8 mouse cellular contexts compared by ENCODE assay signal in the genomic region with DNA sequence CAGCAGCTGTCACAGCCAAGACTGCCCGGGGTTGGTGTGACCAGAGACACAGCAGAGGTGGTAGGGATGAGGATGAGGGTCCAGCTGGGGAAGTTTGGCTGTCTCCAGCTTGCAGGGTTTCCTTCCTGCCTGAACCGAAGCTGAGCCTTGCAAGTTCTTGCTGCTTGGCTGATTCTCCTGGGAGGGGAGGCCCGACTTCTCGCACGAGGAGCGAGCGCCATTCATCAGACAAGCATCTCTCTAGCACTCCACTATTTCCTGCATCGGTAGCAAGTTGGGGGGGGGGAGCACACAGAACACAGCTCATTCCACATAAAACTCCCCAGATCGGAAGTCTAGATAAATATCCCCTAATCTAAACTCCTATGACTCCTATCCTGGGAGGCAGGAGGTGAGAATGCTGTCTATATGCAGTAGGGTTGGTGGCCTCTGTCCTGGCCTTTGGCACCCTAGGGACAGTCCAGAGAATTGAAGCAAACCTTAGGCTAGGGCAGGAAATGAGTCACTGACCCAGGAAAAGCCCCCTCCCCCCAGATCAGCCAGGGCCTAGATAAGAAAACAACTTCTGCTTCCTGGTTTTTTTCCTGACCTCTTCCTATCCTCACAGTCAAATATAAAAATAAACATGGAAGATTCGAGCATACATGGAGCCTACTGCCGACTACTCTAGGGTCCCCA. TPM values are rescaled to one million over a fixed set of nuclear protein-coding genes. Genes with fewer than 3 reads are reported as not detected.
DNase-seq lines count a peak whose midpoint lies in the region; ATAC-seq and TF ChIP-seq lines count a peak whose summit lies in the region.

No protein-coding gene starts in this region.

- peak overlapping the region; percentile 60 for H3K4me3 ChIP-seq in bone marrow macrophage, adult 2 months (ENCODE audit: insufficient read depth, low read length)
- H3K4me3 ChIP-seq in heart, embryonic 10.5 days: peak overlapping the region; percentile 35
- no peak overlapping the region for H3K4me3 ChIP-seq in lung, postnatal 0 days (ENCODE audit: low read depth, low read length)
- H3K4me3 ChIP-seq in thymus, adult 2 months (ENCODE audit: control insufficient read depth, insufficient read depth, low read length): no peak overlapping the region

- peaks cover 20% of the 10 kb centered on the region; the same call in 1 of the 2 replicates for H3K36me3 ChIP-seq in heart, embryonic 10.5 days
- H3K36me3 ChIP-seq in lung, postnatal 0 days (ENCODE audit: insufficient read depth, low read length): no peaks in the 10 kb centered on the region
- H3K36me3 ChIP-seq in thymus, adult 2 months (ENCODE audit: control insufficient read depth, insufficient read depth, low read length): no peaks in the 10 kb centered on the region

- TF ChIP-seq EP300 in lung, postnatal 0 days (IDR thresholded peaks at IDR 0.05): peak; percentile 72; the same call in 1 of the 2 replicates

- peaks cover 26% of the 10 kb centered on the region for H3K4me1 ChIP-seq in bone marrow macrophage, adult 2 months (ENCODE audit: control insufficient read depth, insufficient read depth, low read length)
- H3K4me1 ChIP-seq in heart, embryonic 10.5 days: peaks cover 87% of the 10 kb centered on the region
- peaks cover 22% of the 10 kb centered on the region for H3K4me1 ChIP-seq in lung, postnatal 0 days (ENCODE audit: insufficient read depth, low read depth, low read length)
- peaks cover 74% of the 10 kb centered on the region for H3K4me1 ChIP-seq in thymus, adult 2 months (replicated peaks; ENCODE audit: control insufficient read depth, insufficient read depth, low read length)

- WGBS in heart, embryonic 10.5 days: 13% methylated on average over 11 of the region's 11 CpGs
- WGBS in lung, postnatal 0 days: 12% methylated on average over 11 of the region's 11 CpGs
- 11% methylated on average over 11 of the region's 11 CpGs for WGBS in thymus, adult 2 months

- peak; percentile 88 for DNase-seq in 416B (ENCODE audit: low read depth)
- no peak for DNase-seq in heart, embryonic 10.5 days (ENCODE audit: low spot score)
- DNase-seq in kidney, adult 9 months: peak; percentile 60
- DNase-seq in lung, postnatal 0 days (ENCODE audit: low spot score): peak; percentile 68
- peak; percentile 25 for DNase-seq in thymus, adult 2 months

- H3K27me3 ChIP-seq in heart, embryonic 10.5 days (ENCODE audit: insufficient read depth, poor library complexity, severe bottlenecking): no peaks in the 10 kb centered on the region
- H3K27me3 ChIP-seq in lung, postnatal 0 days (replicated peaks; ENCODE audit: insufficient read depth, low read length): no peaks in the 10 kb centered on the region
- H3K27me3 ChIP-seq in thymus, adult 2 months (ENCODE audit: control insufficient read depth, insufficient read depth, low read length): no peaks in the 10 kb centered on the region

- TF ChIP-seq CTCF in bone marrow macrophage, adult 2 months (IDR thresholded peaks at IDR 0.05; ENCODE audit: low read depth, low read length): no peak
- TF ChIP-seq CTCF in lung, postnatal 0 days (IDR thresholded peaks at IDR 0.05): no peak
- no peak for TF ChIP-seq CTCF in thymus, adult 2 months (IDR thresholded peaks at IDR 0.05; ENCODE audit: borderline replicate concordance, control insufficient read depth, extremely low read depth, insufficient read depth, low read length, poor library complexity)

- H3K4me2 ChIP-seq in lung, postnatal 0 days (replicated peaks; ENCODE audit: low read depth, low read length): no peak overlapping the region; the same call in 1 of the 2 replicates

- peak overlapping the region; percentile 99 for H3K27ac ChIP-seq in bone marrow macrophage, adult 2 months (ENCODE audit: insufficient read depth, low read depth, low read length)
- peak overlapping the region; percentile 87 for H3K27ac ChIP-seq in heart, embryonic 10.5 days
- peak overlapping the region; percentile 58 for H3K27ac ChIP-seq in lung, postnatal 0 days (ENCODE audit: low read length)
- peak overlapping the region; percentile 95 for H3K27ac ChIP-seq in thymus, adult 2 months (ENCODE audit: control insufficient read depth, insufficient read depth, low read length)

- peak; percentile 31 for ATAC-seq in lung, postnatal 0 days
- no peak for ATAC-seq in megakaryocyte-erythroid progenitor cell, adult 5-6 weeks (replicated peaks; ENCODE audit: low FRiP score, low TSS enrichment, poor library complexity, severe bottlenecking)
- ATAC-seq in cerebellum, adult (ENCODE audit: insufficient number of reproducible peaks, low FRiP score, low TSS enrichment): no peak

- H3K9me3 ChIP-seq in heart, embryonic 10.5 days: no peaks in the 10 kb centered on the region
- no peaks in the 10 kb centered on the region for H3K9me3 ChIP-seq in lung, postnatal 0 days (ENCODE audit: low read length)

- no peak for TF ChIP-seq POLR2A in bone marrow macrophage, adult 2 months (IDR thresholded peaks at IDR 0.05; ENCODE audit: borderline replicate concordance, low read depth, low read length)
- TF ChIP-seq POLR2A in thymus, adult 2 months (IDR thresholded peaks at IDR 0.05; ENCODE audit: control insufficient read depth, extremely low read depth, insufficient read depth, low read length, poor library complexity): no peak

- no peak overlapping the region for H3K9ac ChIP-seq in lung, postnatal 0 days (replicated peaks; ENCODE audit: low read depth)

RNA-seq across cellular contexts. Expression of a gene that starts 4.4 kb away (rescaled TPM):
- 149 and 167 TPM in 2 replicates for polyA plus RNA-seq in bone marrow macrophage, adult 2 months (2012; ENCODE audit: insufficient read depth, insufficient read length, missing spikeins)
- 3.9 and 5.4 TPM in 2 replicates for polyA plus RNA-seq in heart, embryonic 10.5 days (2016; fragmentation: Nextera tagmentation; extraction: Ambion mirVana)
- polyA plus RNA-seq in lung, postnatal 0 days (2015; fragmentation: Nextera tagmentation; extraction: Ambion mirVana): 5.2 and 5.8 TPM in 2 replicates
- polyA plus RNA-seq in thymus, adult 2 months (2012; rRNA removed): 36.1 and 59.4 TPM in 2 replicates
- total RNA-seq in megakaryocyte-erythroid progenitor cell, adult 5-6 weeks (2014; fragmentation: Nextera tagmentation): 3.3 and 5.3 TPM in 2 replicates
- total RNA-seq in megakaryocyte-erythroid progenitor cell, adult 5-6 weeks (2017): 0.42 and 4.1 TPM in 2 replicates

RNA-seq across cellular contexts. Expression of a gene that starts 9.6 kb away (rescaled TPM):
- 44.4 and 47.6 TPM in 2 replicates for polyA plus RNA-seq in bone marrow macrophage, adult 2 months (2012; ENCODE audit: insufficient read depth, insufficient read length, missing spikeins)
- 137 and 180 TPM in 2 replicates for polyA plus RNA-seq in heart, embryonic 10.5 days (2016; fragmentation: Nextera tagmentation; extraction: Ambion mirVana)
- 49.1 and 57.1 TPM in 2 replicates for polyA plus RNA-seq in lung, postnatal 0 days (2015; fragmentation: Nextera tagmentation; extraction: Ambion mirVana)
- 23.2 and 25.3 TPM in 2 replicates for polyA plus RNA-seq in thymus, adult 2 months (2012; rRNA removed)
- total RNA-seq in megakaryocyte-erythroid progenitor cell, adult 5-6 weeks (2014; fragmentation: Nextera tagmentation): 99.2 and 101 TPM in 2 replicates
- total RNA-seq in megakaryocyte-erythroid progenitor cell, adult 5-6 weeks (2017): 208 and 222 TPM in 2 replicates

RNA-seq across cellular contexts. Expression of a gene that starts 11.5 kb away (rescaled TPM):
- 45.8 and 49.4 TPM in 2 replicates for polyA plus RNA-seq in bone marrow macrophage, adult 2 months (2012; ENCODE audit: insufficient read depth, insufficient read length, missing spikeins)
- polyA plus RNA-seq in heart, embryonic 10.5 days (2016; fragmentation: Nextera tagmentation; extraction: Ambion mirVana): 53.0 and 63.6 TPM in 2 replicates
- polyA plus RNA-seq in lung, postnatal 0 days (2015; fragmentation: Nextera tagmentation; extraction: Ambion mirVana): 37.4 and 48.8 TPM in 2 replicates
- 6.0 and 6.3 TPM in 2 replicates for polyA plus RNA-seq in thymus, adult 2 months (2012; rRNA removed)
- total RNA-seq in megakaryocyte-erythroid progenitor cell, adult 5-6 weeks (2014; fragmentation: Nextera tagmentation): 54.9 and 55.0 TPM in 2 replicates
- 101 and 103 TPM in 2 replicates for total RNA-seq in megakaryocyte-erythroid progenitor cell, adult 5-6 weeks (2017)

RNA-seq across cellular contexts. Expression of a gene that starts 36.7 kb away (rescaled TPM):
- polyA plus RNA-seq in bone marrow macrophage, adult 2 months (2012; ENCODE audit: insufficient read depth, insufficient read length, missing spikeins): 29.4 and 33.8 TPM in 2 replicates
- 19.9 and 25.5 TPM in 2 replicates for polyA plus RNA-seq in heart, embryonic 10.5 days (2016; fragmentation: Nextera tagmentation; extraction: Ambion mirVana)
- polyA plus RNA-seq in lung, postnatal 0 days (2015; fragmentation: Nextera tagmentation; extraction: Ambion mirVana): 59.6 and 62.9 TPM in 2 replicates
- polyA plus RNA-seq in thymus, adult 2 months (2012; rRNA removed): 81.3 and 101 TPM in 2 replicates
- total RNA-seq in megakaryocyte-erythroid progenitor cell, adult 5-6 weeks (2014; fragmentation: Nextera tagmentation): 77.5 and 89.7 TPM in 2 replicates
- total RNA-seq in megakaryocyte-erythroid progenitor cell, adult 5-6 weeks (2017): 43.6 and 56.5 TPM in 2 replicates

RNA-seq across cellular contexts. Expression of a gene that starts 48.3 kb away (rescaled TPM):
- not detected in 2 replicates for polyA plus RNA-seq in bone marrow macrophage, adult 2 months (2012; ENCODE audit: insufficient read depth, insufficient read length, missing spikeins)
- 0.10 and 0.35 TPM in 2 replicates for polyA plus RNA-seq in heart, embryonic 10.5 days (2016; fragmentation: Nextera tagmentation; extraction: Ambion mirVana)
- polyA plus RNA-seq in lung, postnatal 0 days (2015; fragmentation: Nextera tagmentation; extraction: Ambion mirVana): 0.10 and 0.14 TPM in 2 replicates
- polyA plus RNA-seq in thymus, adult 2 months (2012; rRNA removed): 0.38 and 0.46 TPM in 2 replicates
- not detected in 2 replicates for total RNA-seq in megakaryocyte-erythroid progenitor cell, adult 5-6 weeks (2014; fragmentation: Nextera tagmentation)
- 0.23 TPM in 1 of 2 replicates, not detected in the other for total RNA-seq in megakaryocyte-erythroid progenitor cell, adult 5-6 weeks (2017)

Comparison
In these comparisons a context has a peak if more than half of its experiments do, and no peak if none do; other contexts are left out.
1. H3K4me3 ChIP-seq: peak in bone marrow macrophage, adult 2 months (single experiment) and heart, embryonic 10.5 days (single experiment); none in lung, postnatal 0 days (single experiment) and thymus, adult 2 months (single experiment).
2. Peak in every context shown above with its lines, with median percentiles within 50 percentile points of each other: H3K27ac ChIP-seq.